Mouse (Mus musculus) left cerebral cortex, postnatal 25 days (tissue): Measurements from ENCODE around the gene Daam1. TPM values are rescaled to one million over a fixed set of nuclear protein-coding genes. Genes with fewer than 3 reads are reported as not detected.

Experiments
- DNase-seq, 2 experiments: peaks; one replicate each; pipeline ENCODE4 v3.0.0; 2022; ENCODE audit warnings: low spot score in 2 of 2, mixed read lengths in 1 of 2
- intact Hi-C: fragments of 180-260 bp; cut with DNase I; formaldehyde crosslinking; loops from one replicate; pipeline ENCODE4 v1.15.1; 2025
- total RNA-seq, 2 experiments: library from RNA; stranded (reverse); gene quantifications; 2 replicates each; pipeline ENCODE4 v1.2.3; 2021

Gene Daam1
- total RNA-seq, 2 experiments from 2014 or later: 53.7 to 54.7 TPM

DNA sequence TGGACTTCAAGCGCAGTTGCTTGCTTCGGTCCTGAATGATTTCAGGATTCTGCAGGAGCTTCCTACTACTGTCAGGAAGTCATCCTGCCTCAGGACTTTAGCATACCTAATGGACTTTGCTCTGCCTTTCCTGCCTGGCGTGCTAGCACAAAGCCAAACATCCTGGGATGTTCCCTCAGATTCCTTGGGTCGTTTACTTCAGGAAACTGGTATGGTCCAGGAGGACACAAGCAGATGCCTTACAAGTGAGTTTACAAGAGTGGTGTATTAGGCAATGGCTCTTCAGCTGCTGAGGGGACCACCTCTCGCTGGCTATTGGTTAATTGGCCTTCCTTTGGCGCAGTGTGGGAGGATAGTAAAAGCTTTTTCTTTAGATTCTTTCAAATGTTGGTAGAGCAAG, 23.3 kb downstream of the Daam1 start:
- no peak for DNase-seq
- intact Hi-C loops: no loop called here

DNA sequence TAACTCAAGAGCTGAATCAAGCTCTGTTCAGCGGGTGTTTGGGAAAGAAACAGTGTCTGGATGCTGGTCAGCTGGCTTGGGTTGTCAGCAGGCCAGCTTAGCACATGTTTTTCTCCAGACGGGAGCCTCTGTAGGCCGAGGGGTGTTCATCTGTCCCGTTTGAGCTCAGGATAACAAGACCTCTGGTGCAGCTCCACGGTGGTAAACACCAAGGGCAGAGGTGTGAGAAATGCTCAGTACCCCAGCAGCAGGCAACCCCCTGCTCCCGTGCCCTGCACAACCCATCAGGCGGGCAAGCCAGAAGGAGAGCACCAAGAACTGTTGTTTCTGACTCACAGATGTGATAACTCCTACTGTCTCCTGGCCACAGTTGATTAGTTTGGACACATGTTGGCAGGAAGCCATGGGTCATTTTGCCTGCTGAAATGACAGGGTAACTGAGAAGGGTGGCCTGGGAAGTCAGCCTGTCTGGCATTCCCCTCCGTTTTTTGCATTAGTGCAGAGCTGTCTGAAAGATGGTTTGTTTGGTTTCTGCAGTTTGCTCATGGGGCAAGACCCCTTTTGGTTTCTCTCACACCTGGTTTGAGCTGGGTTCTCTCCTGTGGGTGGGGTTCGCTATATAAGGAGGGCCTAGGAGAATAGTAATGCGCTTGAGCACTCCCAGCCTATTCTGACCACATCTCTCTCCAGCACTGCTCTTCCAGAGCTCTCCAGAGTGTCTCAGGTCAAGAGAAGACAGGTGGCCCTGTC, 25.0 kb downstream of the Daam1 start:
- peak in 1 of 2 experiments; percentile 51 for DNase-seq
- intact Hi-C loops: no loop called here

GRCm38 (mm10) chr12:71856480-71856754, 25.5 kb downstream of the Daam1 start:
- intact Hi-C loops: no loop called here
- DNase-seq: no peak

DNA sequence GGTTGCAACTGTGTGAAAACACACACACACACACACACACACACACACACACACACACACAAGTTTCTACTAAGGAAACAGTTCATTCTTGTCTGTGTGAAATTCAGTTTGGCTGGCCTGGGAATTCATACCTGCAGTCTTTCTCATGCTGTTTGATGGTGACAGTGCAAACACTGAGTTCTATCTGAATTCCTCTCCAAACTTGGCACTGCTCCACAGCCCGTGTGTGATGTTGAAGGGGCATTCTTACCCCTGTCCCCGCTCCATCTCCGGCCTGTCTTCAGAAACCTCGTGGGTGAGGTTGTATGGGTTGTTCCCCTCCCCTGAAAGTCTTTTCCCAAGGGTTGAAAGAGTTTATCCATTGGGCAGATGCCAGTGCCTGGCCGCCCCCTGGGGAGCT, 28.2 kb downstream of the Daam1 start:
- intact Hi-C loops: no loop called here
- no peak for DNase-seq

- intact Hi-C loops: no loop called here
- no peak for DNase-seq
Measured at GRCm38 (mm10) chr12:71863846-71864543, 33.1 kb downstream of the Daam1 start.

- intact Hi-C loops: no loop called here
- no peak for DNase-seq
Measured at GRCm38 (mm10) chr12:71864544-71864897, 33.6 kb downstream of the Daam1 start.

DNA sequence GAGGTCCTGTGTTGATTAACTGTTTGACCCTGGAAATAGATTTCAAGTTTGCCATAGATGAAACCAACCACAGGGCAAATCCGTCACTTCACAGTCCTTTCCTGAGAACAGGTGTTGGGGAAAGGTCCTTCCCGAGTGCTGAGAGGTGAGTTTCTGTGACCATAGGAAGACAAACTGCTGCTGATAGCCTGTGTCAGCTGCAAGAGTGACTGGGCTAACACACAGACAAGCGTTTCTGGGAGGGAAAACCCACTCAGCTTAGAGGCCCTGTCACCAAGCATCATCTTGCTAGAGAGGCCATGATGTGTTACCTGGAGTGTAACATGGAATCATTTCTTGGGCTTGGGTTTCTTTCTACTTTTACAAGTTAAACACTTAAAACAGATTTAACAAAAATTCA, 35.1 kb downstream of the Daam1 start:
- intact Hi-C loops: no loop called here
- DNase-seq: no peak

- intact Hi-C loops: no loop called here
- DNase-seq: peak in 1 of 2 experiments; percentile 44
Measured at GRCm38 (mm10) chr12:71867345-71868240, 36.7 kb downstream of the Daam1 start.

DNA sequence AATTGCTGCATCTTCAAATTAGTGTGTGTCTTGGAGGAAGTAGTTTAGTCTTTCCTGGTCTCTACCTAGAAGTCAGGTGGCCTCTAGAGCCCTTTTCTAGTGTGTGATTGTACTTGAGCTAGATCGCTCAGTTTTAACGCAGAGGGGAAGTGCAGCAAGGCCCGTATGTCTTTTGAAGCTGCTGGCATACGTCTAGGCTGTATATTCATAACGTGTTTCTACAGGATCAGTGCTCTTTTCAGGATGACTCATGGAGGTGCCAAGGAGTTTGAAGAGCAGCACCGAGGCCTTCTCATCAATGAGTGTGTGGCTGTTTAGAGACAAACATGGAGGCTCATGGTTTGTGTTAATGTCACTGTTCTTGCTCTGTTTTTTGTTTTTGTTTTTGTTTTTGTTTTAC, 39.8 kb downstream of the Daam1 start:
- intact Hi-C loops: no loop called here
- DNase-seq: peak in 1 of 2 experiments; percentile 45

GRCm38 (mm10) chr12:71872330-71872729, 41.5 kb downstream of the Daam1 start:
- intact Hi-C loops: no loop called here

GRCm38 (mm10) chr12:71874561-71874960, 43.7 kb downstream of the Daam1 start:
- intact Hi-C loops: no loop called here

More at GRCm38 (mm10) chr12:71872330-71872729, 41.5 kb downstream of the Daam1 start:
- no peak for DNase-seq

DNA sequence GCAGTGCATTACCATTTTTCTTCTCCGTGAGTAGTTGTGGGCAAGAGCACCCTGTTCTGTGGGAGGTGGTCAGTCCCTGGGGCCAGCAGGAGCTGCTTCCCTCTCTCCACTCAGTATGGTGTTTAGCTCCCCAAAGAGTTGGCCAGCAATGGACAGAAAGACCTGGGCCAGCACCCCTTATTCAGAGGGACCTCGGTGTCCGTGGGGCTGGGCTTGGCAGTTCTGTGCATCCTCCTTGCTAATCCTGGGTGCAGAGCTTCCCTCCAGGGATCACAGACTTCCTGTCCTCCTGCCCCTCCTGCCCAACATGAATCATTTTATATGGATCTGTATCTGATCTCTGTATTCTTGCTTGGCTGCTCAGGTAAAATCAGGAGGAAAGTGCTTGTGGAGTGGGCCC, 44.1 kb downstream of the Daam1 start:
- DNase-seq: no peak
- intact Hi-C loops: no loop called here

More at GRCm38 (mm10) chr12:71874561-71874960, 43.7 kb downstream of the Daam1 start:
- DNase-seq: no peak

GRCm38 (mm10) chr12:71875761-71876489, 45.0 kb downstream of the Daam1 start:
- DNase-seq: no peak
- intact Hi-C loops: no loop called here

DNA sequence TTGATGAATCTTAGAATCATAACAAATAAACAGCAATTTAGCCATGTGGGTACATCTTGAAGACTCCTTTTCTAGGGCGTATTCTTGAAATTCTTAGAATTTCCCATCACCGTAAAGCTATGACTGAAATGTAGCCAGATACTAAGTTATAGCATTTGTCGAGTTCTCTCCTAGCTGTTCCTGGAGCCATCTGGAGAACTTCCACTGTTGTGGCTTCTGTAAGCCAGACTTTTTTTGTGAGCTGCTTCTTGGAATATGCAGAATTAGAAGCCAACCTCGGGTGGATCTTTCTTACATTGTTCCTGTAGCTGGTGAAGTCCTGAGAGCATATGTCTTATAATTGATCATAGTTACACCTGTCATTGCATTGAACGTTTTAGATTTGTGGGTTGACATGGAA, 50.1 kb downstream of the Daam1 start:
- peak in 1 of 2 experiments; percentile 79 for DNase-seq
- intact Hi-C loops: loop anchor here (5.0 kb wide), 1 partner anchor 49 kb away; the partner anchor contains the start of gene Daam1

DNA sequence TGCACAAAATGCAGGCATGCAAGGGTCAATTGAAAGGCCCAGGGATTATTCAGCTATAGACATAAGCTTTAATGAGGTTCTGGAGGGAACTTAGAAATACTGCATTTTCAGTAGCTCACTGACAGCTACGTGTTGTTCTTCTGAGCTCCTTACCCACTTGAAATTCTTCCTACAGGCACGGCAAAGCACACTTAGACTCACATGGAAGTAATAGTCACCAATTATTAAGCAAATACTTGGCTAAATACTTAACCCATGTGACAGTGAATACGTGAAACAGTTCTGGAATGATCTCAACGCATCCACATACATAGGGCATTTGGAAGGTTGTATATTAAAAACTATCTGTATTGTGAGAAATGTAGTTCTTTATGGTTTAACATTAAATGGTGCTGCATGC, 50.6 kb downstream of the Daam1 start:
- intact Hi-C loops: loop anchor here (5.0 kb wide), 1 partner anchor 49 kb away; the partner anchor contains the start of gene Daam1
- no peak for DNase-seq

DNA sequence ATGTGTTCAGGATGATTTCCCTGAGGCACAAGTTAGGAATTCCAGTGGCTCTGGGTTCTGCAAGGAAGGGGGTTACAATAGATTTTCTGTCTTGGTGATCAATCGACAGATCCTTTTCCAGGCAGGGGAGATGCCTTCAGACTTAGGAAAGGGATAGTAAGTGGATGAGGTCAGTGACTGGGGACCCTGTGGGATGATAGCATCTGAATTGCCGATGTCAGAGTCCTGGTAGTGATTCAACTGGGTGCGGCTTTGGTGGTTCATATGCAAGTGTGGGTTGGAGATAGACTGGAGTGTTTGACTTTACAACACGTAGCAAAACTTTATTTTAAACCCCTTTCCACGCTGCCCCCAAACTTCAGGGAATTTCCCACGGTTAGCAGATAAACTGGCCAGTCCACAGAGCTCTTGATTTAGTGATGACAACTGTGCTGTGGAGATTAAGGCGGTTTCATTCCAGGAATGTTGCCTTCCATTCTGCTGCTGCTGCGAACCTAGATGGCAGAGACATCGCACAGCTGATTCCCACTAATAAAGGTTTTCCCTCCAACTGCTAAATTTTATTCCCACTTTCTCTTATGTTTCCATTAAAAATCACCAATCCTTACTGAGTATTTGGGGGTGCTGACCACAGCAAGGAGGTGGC, 52.3 kb downstream of the Daam1 start:
- no peak for DNase-seq
- intact Hi-C loops: loop anchor here (5.0 kb wide), 1 partner anchor 51 kb away; the partner anchor contains the start of gene Daam1

- intact Hi-C loops: no loop called here
Measured at GRCm38 (mm10) chr12:71885170-71885574, 54.3 kb downstream of the Daam1 start.

DNA sequence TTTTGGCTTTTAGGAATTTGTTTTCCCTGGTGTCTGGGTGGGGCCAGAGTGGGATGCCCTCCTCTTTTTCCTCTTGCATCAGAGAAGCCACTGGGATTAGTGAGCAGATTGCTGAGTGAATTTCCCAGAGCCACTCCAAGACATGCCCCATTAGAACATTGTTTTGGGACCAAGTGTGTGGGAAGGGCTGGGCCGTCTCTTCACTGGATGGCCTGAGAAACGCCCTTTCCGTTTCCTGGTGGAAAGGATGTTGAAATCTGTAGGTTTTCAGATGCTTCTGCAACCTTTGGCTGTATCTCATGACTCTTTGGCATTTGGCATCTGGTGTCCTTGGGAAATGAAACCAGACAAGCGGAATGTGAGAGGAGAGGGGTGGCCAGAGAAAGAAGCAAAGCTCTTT, 54.8 kb downstream of the Daam1 start:
- intact Hi-C loops: no loop called here
- DNase-seq: no peak

More at GRCm38 (mm10) chr12:71885170-71885574, 54.3 kb downstream of the Daam1 start:
- no peak for DNase-seq

DNA sequence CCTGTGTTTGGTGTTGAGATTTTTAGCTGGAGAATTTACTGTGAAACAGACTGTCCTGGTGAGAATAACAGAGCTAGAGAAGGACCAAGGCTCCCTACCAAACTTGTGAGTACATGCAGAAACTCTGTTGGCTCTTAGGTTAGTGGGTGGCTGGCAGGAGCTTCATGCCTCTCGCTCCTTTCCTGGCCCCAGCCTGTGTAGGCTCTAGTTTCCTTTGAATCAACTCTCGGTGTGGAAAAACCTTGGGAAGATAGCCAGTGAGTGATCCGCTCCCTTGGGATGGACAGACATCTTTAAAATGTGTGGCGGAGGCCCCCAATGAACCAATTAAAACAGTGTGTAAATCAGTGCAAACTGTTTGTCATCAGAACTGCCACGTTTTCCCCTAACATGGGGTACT, 55.5 kb downstream of the Daam1 start:
- DNase-seq: no peak
- intact Hi-C loops: no loop called here
